Mouse (Mus musculus): ENCODE measurements around the gene Acacb. TPM values are rescaled to one million over a fixed set of nuclear protein-coding genes. Genes with fewer than 3 reads are reported as not detected.

The Acacb gene
- polyA plus RNA-seq, 1 experiment = 0.48 TPM

- Histone ChIP-seq H3K36me3 (replicated peaks; ENCODE audit: low read length) (peaks cover 33% of the 10 kb centered on the region), H3K27me3 (replicated peaks) (peaks cover 2% of the 10 kb centered on the region), H3K4me3 (replicated peaks) (no peak overlapping the region), H3K9me3 (no peaks in the 10 kb centered on the region), H3K4me1 (peaks cover 66% of the 10 kb centered on the region)
- no peak for TF ChIP-seq FLI1 (IDR thresholded peaks at IDR 0.05; ENCODE audit: low read length)
- TF ChIP-seq GATA1 (IDR thresholded peaks at IDR 0.05; ENCODE audit: borderline replicate concordance, low read length) = no peak
These were observed 13.5 kb upstream of the Acacb start for GRCm38 (mm10) chr5:114132841-114133240.

GRCm38 (mm10) chr5:114134091-114134534, 12.2 kb upstream of the Acacb start:
- no peak for TF ChIP-seq GATA1 (IDR thresholded peaks at IDR 0.05; ENCODE audit: borderline replicate concordance, low read length)
- TF ChIP-seq FLI1 (IDR thresholded peaks at IDR 0.05; ENCODE audit: low read length) = no peak
- H3K4me1 ChIP-seq = peaks cover 62% of the 10 kb centered on the region
- no peaks in the 10 kb centered on the region for H3K9me3 ChIP-seq
- H3K36me3 ChIP-seq (replicated peaks; ENCODE audit: low read length) = peaks cover 44% of the 10 kb centered on the region
- peaks cover 2% of the 10 kb centered on the region for H3K27me3 ChIP-seq (replicated peaks)
- H3K4me3 ChIP-seq (replicated peaks) = no peak overlapping the region

GRCm38 (mm10) chr5:114135516-114135915, 10.8 kb upstream of the Acacb start:
- peaks cover 52% of the 10 kb centered on the region for H3K4me1 ChIP-seq
- H3K36me3 ChIP-seq (replicated peaks; ENCODE audit: low read length) = peaks cover 48% of the 10 kb centered on the region
- no peaks in the 10 kb centered on the region for H3K9me3 ChIP-seq
- peaks cover 2% of the 10 kb centered on the region for H3K27me3 ChIP-seq (replicated peaks)
- peak overlapping the region; percentile 70 for H3K4me3 ChIP-seq (replicated peaks)
- TF ChIP-seq GATA1 (IDR thresholded peaks at IDR 0.05; ENCODE audit: borderline replicate concordance, low read length) = no peak
- no peak for TF ChIP-seq FLI1 (IDR thresholded peaks at IDR 0.05; ENCODE audit: low read length)

GRCm38 (mm10) chr5:114137481-114138276, 8.7 kb upstream of the Acacb start:
- Histone ChIP-seq H3K4me3 (replicated peaks) (no peak overlapping the region), H3K27me3 (replicated peaks) (peaks cover 2% of the 10 kb centered on the region), H3K36me3 (replicated peaks; ENCODE audit: low read length) (peaks cover 48% of the 10 kb centered on the region), H3K9me3 (no peaks in the 10 kb centered on the region), H3K4me1 (peaks cover 31% of the 10 kb centered on the region)
- TF ChIP-seq GATA1 (IDR thresholded peaks at IDR 0.05; ENCODE audit: borderline replicate concordance, low read length) = no peak
- no peak for TF ChIP-seq FLI1 (IDR thresholded peaks at IDR 0.05; ENCODE audit: low read length)

- no peak overlapping the region for H3K4me3 ChIP-seq (replicated peaks)
- peaks cover 26% of the 10 kb centered on the region for H3K4me1 ChIP-seq
- no peaks in the 10 kb centered on the region for H3K9me3 ChIP-seq
- no peak for TF ChIP-seq FLI1 (IDR thresholded peaks at IDR 0.05; ENCODE audit: low read length)
- no peak for TF ChIP-seq GATA1 (IDR thresholded peaks at IDR 0.05; ENCODE audit: borderline replicate concordance, low read length)
- H3K27me3 ChIP-seq (replicated peaks) = peaks cover 8% of the 10 kb centered on the region
- H3K36me3 ChIP-seq (replicated peaks; ENCODE audit: low read length) = peaks cover 46% of the 10 kb centered on the region
These were observed 7.8 kb upstream of the Acacb start for GRCm38 (mm10) chr5:114138277-114139164.

GRCm38 (mm10) chr5:114139175-114139574, 7.2 kb upstream of the Acacb start:
- H3K4me1 ChIP-seq = peaks cover 19% of the 10 kb centered on the region
- no peak for TF ChIP-seq GATA1 (IDR thresholded peaks at IDR 0.05; ENCODE audit: borderline replicate concordance, low read length)
- no peak for TF ChIP-seq FLI1 (IDR thresholded peaks at IDR 0.05; ENCODE audit: low read length)
- H3K4me3 ChIP-seq (replicated peaks) = no peak overlapping the region
- peaks cover 45% of the 10 kb centered on the region for H3K36me3 ChIP-seq (replicated peaks; ENCODE audit: low read length)
- no peaks in the 10 kb centered on the region for H3K9me3 ChIP-seq
- peaks cover 9% of the 10 kb centered on the region for H3K27me3 ChIP-seq (replicated peaks)

GRCm38 (mm10) chr5:114147043-114147972, 973 bp downstream of the Acacb start:
- H3K4me3 ChIP-seq (replicated peaks) = no peak overlapping the region
- no peaks in the 10 kb centered on the region for H3K36me3 ChIP-seq (replicated peaks; ENCODE audit: low read length)
- peaks cover 61% of the 10 kb centered on the region for H3K27me3 ChIP-seq (replicated peaks)
- H3K9me3 ChIP-seq = peaks cover 12% of the 10 kb centered on the region
- TF ChIP-seq FLI1 (IDR thresholded peaks at IDR 0.05; ENCODE audit: low read length) (no peak), GATA1 (IDR thresholded peaks at IDR 0.05; ENCODE audit: borderline replicate concordance, low read length) (no peak)
- H3K4me1 ChIP-seq = no peaks in the 10 kb centered on the region; the same call in 1 of the 2 replicates

- Histone ChIP-seq H3K27me3 (replicated peaks) (peaks cover 48% of the 10 kb centered on the region), H3K36me3 (replicated peaks; ENCODE audit: low read length) (no peaks in the 10 kb centered on the region), H3K4me1 (no peaks in the 10 kb centered on the region), H3K4me3 (replicated peaks) (no peak overlapping the region), H3K9me3 (peaks cover 14% of the 10 kb centered on the region)
- TF ChIP-seq GATA1 (IDR thresholded peaks at IDR 0.05; ENCODE audit: borderline replicate concordance, low read length) = no peak
- no peak for TF ChIP-seq FLI1 (IDR thresholded peaks at IDR 0.05; ENCODE audit: low read length)
These were observed 6.2 kb downstream of the Acacb start for GRCm38 (mm10) chr5:114152359-114153092.
